ENCODE assay signal across 8 mouse cellular contexts in genomic region chr16:91728123-91729065, GRCm38 (mm10). TPM values are rescaled to one million over a fixed set of nuclear protein-coding genes. Genes with fewer than 3 reads are reported as not detected.
A peak's percentile ranks its signal among the peaks of the same experiment; 100 is the strongest.
DNase-seq lines count a peak whose midpoint lies in the region; ATAC-seq lines count a peak whose summit lies in the region.

Gene Cryzl1 (minus strand): TSS chr16:91728975.

- peak; percentile 95 for DNase-seq in CD4-positive, CD25-positive, alpha-beta regulatory T cell, adult 2 months (ENCODE audit: low read depth, low spot score)
- DNase-seq in fat pad, adult 2 months (ENCODE audit: extremely low read depth, low read depth, low spot score): peak; percentile 99
- peak; percentile 99 for DNase-seq in kidney, postnatal 10 days
- peak; percentile 97 for DNase-seq in natural killer cell, adult 2 months (ENCODE audit: low spot score in 2 of 2)

- H3K9me3 ChIP-seq in heart, embryonic 13.5 days: no peaks in the 10 kb centered on the region
- H3K9me3 ChIP-seq in liver, embryonic 12.5 days (replicated peaks): no peaks in the 10 kb centered on the region
- no peaks in the 10 kb centered on the region for H3K9me3 ChIP-seq in stomach, embryonic 15.5 days

- peak within 1 kb of the TSS; percentile 76 for H3K4me3 ChIP-seq in brown adipose tissue, adult 24 weeks (ENCODE audit: insufficient read depth, low read depth, low read length)
- peak within 1 kb of the TSS; percentile 92 for H3K4me3 ChIP-seq in heart, embryonic 13.5 days
- H3K4me3 ChIP-seq in liver, embryonic 12.5 days: peak within 1 kb of the TSS; percentile 78
- H3K4me3 ChIP-seq in stomach, embryonic 15.5 days (replicated peaks): peak within 1 kb of the TSS; percentile 90

- ATAC-seq in heart, embryonic 13.5 days (ENCODE audit: extremely low read depth, insufficient number of reproducible peaks, low FRiP score, low TSS enrichment): peak; percentile 90
- peak; percentile 94 for ATAC-seq in liver, embryonic 12.5 days
- peak; percentile 97 for ATAC-seq in stomach, embryonic 15.5 days (ENCODE audit: insufficient read depth, low FRiP score, low read depth)

- H3K4me2 ChIP-seq in heart, embryonic 13.5 days: peak within 1 kb of the TSS; percentile 86
- H3K4me2 ChIP-seq in liver, embryonic 12.5 days: peak within 1 kb of the TSS; percentile 99
- H3K4me2 ChIP-seq in stomach, embryonic 15.5 days: peak within 1 kb of the TSS; percentile 75

- H3K4me1 ChIP-seq in brown adipose tissue, adult 24 weeks (ENCODE audit: control insufficient read depth, insufficient read depth, insufficient read length, low read length): peaks cover 9% of the 10 kb centered on the region; the same call in 1 of the 2 replicates
- peaks cover 28% of the 10 kb centered on the region for H3K4me1 ChIP-seq in heart, embryonic 13.5 days
- H3K4me1 ChIP-seq in liver, embryonic 12.5 days: peaks cover 52% of the 10 kb centered on the region
- no peaks in the 10 kb centered on the region for H3K4me1 ChIP-seq in stomach, embryonic 15.5 days

- H3K27ac ChIP-seq in brown adipose tissue, adult 24 weeks (replicated peaks; ENCODE audit: low read depth, low read length): peak within 1 kb of the TSS; percentile 84
- peak within 1 kb of the TSS; percentile 95 for H3K27ac ChIP-seq in heart, embryonic 13.5 days (replicated peaks)
- peak within 1 kb of the TSS; percentile 88 for H3K27ac ChIP-seq in liver, embryonic 12.5 days
- peak within 1 kb of the TSS; percentile 95 for H3K27ac ChIP-seq in stomach, embryonic 15.5 days

- H3K36me3 ChIP-seq in heart, embryonic 13.5 days: peaks cover 17% of the 10 kb centered on the region
- peaks cover 9% of the 10 kb centered on the region for H3K36me3 ChIP-seq in liver, embryonic 12.5 days
- no peaks in the 10 kb centered on the region for H3K36me3 ChIP-seq in stomach, embryonic 15.5 days

- H3K9ac ChIP-seq in heart, embryonic 13.5 days: peak within 1 kb of the TSS; percentile 98
- peak within 1 kb of the TSS; percentile 79 for H3K9ac ChIP-seq in liver, embryonic 12.5 days
- peak within 1 kb of the TSS; percentile 87 for H3K9ac ChIP-seq in stomach, embryonic 15.5 days

- H3K27me3 ChIP-seq in heart, embryonic 13.5 days (replicated peaks): no peaks in the 10 kb centered on the region
- H3K27me3 ChIP-seq in liver, embryonic 12.5 days (replicated peaks): peaks cover 39% of the 10 kb centered on the region
- H3K27me3 ChIP-seq in stomach, embryonic 15.5 days (replicated peaks): no peaks in the 10 kb centered on the region

- under 1% methylated on average over 46 of the region's 46 CpGs for WGBS in heart, embryonic 13.5 days
- WGBS in liver, embryonic 12.5 days (ENCODE audit: insufficient replicate concordance): 1% methylated on average over 46 of the region's 46 CpGs
- WGBS in stomach, embryonic 15.5 days: under 1% methylated on average over 46 of the region's 46 CpGs

RNA-seq across cellular contexts. Expression of gene Cryzl1, which starts in this region (rescaled TPM):
- polyA plus RNA-seq in brown adipose tissue, adult 24 weeks (2012; ENCODE audit: insufficient read depth, insufficient read length, missing spikeins): 41.2 and 41.5 TPM in 2 replicates
- polyA plus RNA-seq in heart, embryonic 13.5 days (2015; fragmentation: Nextera tagmentation; extraction: Ambion mirVana): 51.4 and 58.5 TPM in 2 replicates
- polyA plus RNA-seq in liver, embryonic 12.5 days (2016; fragmentation: Nextera tagmentation; extraction: Ambion mirVana): 40.3 and 40.9 TPM in 2 replicates
- 67.6 and 71.6 TPM in 2 replicates for polyA plus RNA-seq in stomach, embryonic 15.5 days (2015; fragmentation: Nextera tagmentation; extraction: Ambion mirVana)

Comparison
In these comparisons a context has a peak if more than half of its experiments do, and no peak if none do; other contexts are left out.
1. Peak in every context shown above with its lines: DNase-seq, ATAC-seq, H3K4me3 ChIP-seq and H3K27ac ChIP-seq.